Comparison of ENCODE assay signal across 25 mouse cellular contexts in the genomic region with DNA sequence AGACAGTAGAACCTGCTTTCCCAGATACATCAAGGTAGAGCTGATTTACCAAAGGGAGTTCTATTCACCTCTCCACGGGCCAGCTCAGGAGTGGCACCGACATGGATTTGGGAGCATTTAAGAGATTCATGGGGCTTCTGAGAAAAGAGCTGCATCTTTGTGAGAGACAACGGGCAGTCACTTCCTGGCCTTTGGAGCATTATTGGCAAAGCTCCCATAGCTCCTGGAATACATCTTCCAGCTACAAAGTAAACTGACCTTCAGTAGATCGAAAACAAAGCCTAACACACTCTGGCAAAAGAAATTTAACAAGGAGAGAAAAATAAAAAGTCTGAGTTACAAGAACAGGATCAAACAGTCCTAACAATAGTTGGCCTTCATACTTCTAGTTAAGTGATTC. TPM values are rescaled to one million over a fixed set of nuclear protein-coding genes. Genes with fewer than 3 reads are reported as not detected.
"Had no signal": no experiment of that assay in that cellular context is flagged by ENCODE, and none has a peak within 500 bp of the region (broad histone marks: within the 10 kb centered on the region; RNA-seq: fewer than 3 reads in every experiment).

No protein-coding gene starts in this region.

- H3K4me2 ChIP-seq: liver, embryonic 13.5 days; liver, embryonic 15.5 days; midbrain, embryonic 12.5 days; neural tube, embryonic 12.5 days; stomach, embryonic 15.5 days had no signal

- H3K4me1 ChIP-seq: liver, embryonic 13.5 days; liver, embryonic 15.5 days; megakaryocyte, embryonic 14.5 days; midbrain, embryonic 12.5 days; neural tube, embryonic 12.5 days; stomach, embryonic 15.5 days had no signal

- H3K9me3 ChIP-seq: liver, embryonic 13.5 days; liver, embryonic 15.5 days; megakaryocyte, embryonic 14.5 days; midbrain, embryonic 12.5 days; neural tube, embryonic 12.5 days; stomach, embryonic 15.5 days had no signal

- H3K27me3 ChIP-seq: liver, embryonic 13.5 days; liver, embryonic 15.5 days; megakaryocyte, embryonic 14.5 days; midbrain, embryonic 12.5 days; neural tube, embryonic 12.5 days; stomach, embryonic 15.5 days had no signal

- H3K36me3 ChIP-seq: liver, embryonic 13.5 days; liver, embryonic 15.5 days; midbrain, embryonic 12.5 days; neural tube, embryonic 12.5 days; stomach, embryonic 15.5 days had no signal

- H3K27ac ChIP-seq: liver, embryonic 13.5 days; liver, embryonic 15.5 days; macrophage; midbrain, embryonic 12.5 days; neural tube, embryonic 12.5 days; stomach, embryonic 15.5 days; stomach, postnatal 0 days had no signal

- ATAC-seq: liver, postnatal 0 days had no signal

- H3K9ac ChIP-seq: liver, embryonic 13.5 days; liver, embryonic 15.5 days; liver, postnatal 0 days; midbrain, embryonic 12.5 days; neural tube, embryonic 12.5 days; stomach, embryonic 15.5 days had no signal

- DNase-seq: liver; liver, embryonic 13.5 days; liver, postnatal 0 days; lung, adult 2 months; lung, postnatal 10 days; midbrain, embryonic 14.5 days; right cerebral cortex, postnatal 14 days; thymus, adult 2 months; thymus, postnatal 25 days; thymus, postnatal 4 days had no signal

- H3K4me3 ChIP-seq: liver, embryonic 13.5 days; liver, embryonic 15.5 days; megakaryocyte, embryonic 14.5 days; midbrain, embryonic 12.5 days; neural tube, embryonic 12.5 days; stomach, embryonic 15.5 days had no signal

RNA-seq across cellular contexts. Expression of a gene that starts 17.6 kb away (rescaled TPM):
- total RNA-seq: megakaryocyte progenitor cell, adult 5-6 weeks; midbrain, postnatal 0 days; monocyte, adult 5-6 weeks; neutrophil, adult 5-6 weeks had no signal
- polyA plus RNA-seq: liver, embryonic 13.5 days; liver, embryonic 15.5 days; liver, postnatal 0 days; lung, adult 2 months; lung, embryonic 16.5 days; macrophage; midbrain, embryonic 12.5 days; midbrain, embryonic 14.5 days; midbrain, postnatal 0 days; neural tube, embryonic 12.5 days; neural tube, embryonic 14.5 days; spleen, adult 2 months; stomach, embryonic 15.5 days; stomach, postnatal 0 days; thymus, adult 2 months; urinary bladder, adult 2 months had no signal
